Mouse (Mus musculus) ES-Bruce4 (cell line): ENCODE results near the gene Insl6. TPM values are rescaled to one million over a fixed set of nuclear protein-coding genes. Genes with fewer than 3 reads are reported as not detected.
A peak's percentile ranks its signal among the peaks of the same experiment; 100 is the strongest.

Source experiments
- H3K27ac ChIP-seq: 2 replicates; pipeline ENCODE4 v1.5.1; 2012; ENCODE audit warnings: low read length, inconsistent platforms; ENCODE audit not compliant: insufficient read depth
- H3K27me3 ChIP-seq: 2 replicates; pipeline ENCODE4 v1.6.1; 2012; ENCODE audit warnings: mild to moderate bottlenecking, low read length, inconsistent platforms; ENCODE audit not compliant: control insufficient read depth, poor library complexity, insufficient read depth, severe bottlenecking
- H3K36me3 ChIP-seq: 2 replicates; pipeline ENCODE4 v1.6.1; 2012; ENCODE audit warnings: inconsistent platforms, mild to moderate bottlenecking, low read length, moderate library complexity; ENCODE audit not compliant: control insufficient read depth, poor library complexity, insufficient read depth, severe bottlenecking
- H3K4me1 ChIP-seq: one replicate; pipeline ENCODE4 v1.8.1; 2011; ENCODE audit warnings: low read length; ENCODE audit not compliant: control insufficient read depth, insufficient read depth
- H3K4me3 ChIP-seq: 2 replicates; pipeline ENCODE4 v1.5.1; 2011; ENCODE audit warnings: low read depth, mild to moderate bottlenecking, low read length
- H3K9ac ChIP-seq: 2 replicates; pipeline ENCODE4 v1.6.1; 2012; ENCODE audit warnings: low read depth, mild to moderate bottlenecking, inconsistent platforms; ENCODE audit not compliant: poor library complexity, severe bottlenecking
- H3K9me3 ChIP-seq: replicated peaks from 2 replicates; pipeline ENCODE4 v1.6.1; 2012; ENCODE audit warnings: mild to moderate bottlenecking, low read length, inconsistent platforms; ENCODE audit not compliant: control insufficient read depth, poor library complexity, insufficient read depth, severe bottlenecking
- CTCF ChIP-seq: IDR thresholded peaks from one replicate; pipeline ENCODE4 v1.8.1; 2011; ENCODE audit warnings: low read depth, low read length
- EP300 ChIP-seq: IDR thresholded peaks from 2 replicates; pipeline ENCODE4 v1.6.1; 2011; ENCODE audit warnings: low read depth, low read length; ENCODE audit not compliant: insufficient read depth
- POLR2A ChIP-seq: IDR thresholded peaks from one replicate; pipeline ENCODE4 v1.8.1; 2011; ENCODE audit warnings: low read length; ENCODE audit not compliant: insufficient read depth
- polyA plus RNA-seq: library from polyadenylated mRNA; stranded (reverse); fragments of >200 nt; gene quantifications from 2 replicates; pipeline ENCODE4 v1.2.4, GENCODE M21; 2011; ENCODE audit warnings: low read depth; ENCODE audit not compliant: missing spikeins, insufficient read depth, insufficient read length

Gene Insl6
- polyA plus RNA-seq, 1 experiment, result 12.2 TPM

DNA sequence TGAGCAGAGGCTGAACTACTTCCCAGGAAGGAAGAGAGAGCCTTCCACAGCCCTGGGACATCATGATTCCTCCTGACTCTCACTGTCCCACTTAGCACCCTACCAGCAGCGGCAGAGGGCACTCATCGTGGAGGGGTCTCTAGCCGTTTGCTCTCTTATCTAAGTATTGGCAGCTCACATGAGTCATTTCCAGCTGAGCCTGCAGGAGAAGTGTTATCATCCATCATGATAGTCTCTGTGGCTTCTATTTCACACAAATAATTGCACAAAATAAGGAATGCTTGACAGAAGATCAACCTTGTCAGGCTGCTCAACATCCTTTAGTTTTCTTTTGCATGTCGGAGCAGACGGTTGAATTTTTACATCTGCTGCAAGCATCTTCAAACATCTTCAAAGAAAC, 35.1 kb upstream of the Insl6 start:
- no peaks in the 10 kb centered on the region for H3K4me1 ChIP-seq
- no peak overlapping the region for H3K27ac ChIP-seq
- H3K36me3 ChIP-seq, result no peaks in the 10 kb centered on the region
- H3K9ac ChIP-seq, result no peak overlapping the region
- no peaks in the 10 kb centered on the region for H3K9me3 ChIP-seq
- H3K27me3 ChIP-seq, result no peaks in the 10 kb centered on the region
- TF ChIP-seq POLR2A (no peak), EP300 (no peak), CTCF (no peak)
- no peak overlapping the region for H3K4me3 ChIP-seq

DNA sequence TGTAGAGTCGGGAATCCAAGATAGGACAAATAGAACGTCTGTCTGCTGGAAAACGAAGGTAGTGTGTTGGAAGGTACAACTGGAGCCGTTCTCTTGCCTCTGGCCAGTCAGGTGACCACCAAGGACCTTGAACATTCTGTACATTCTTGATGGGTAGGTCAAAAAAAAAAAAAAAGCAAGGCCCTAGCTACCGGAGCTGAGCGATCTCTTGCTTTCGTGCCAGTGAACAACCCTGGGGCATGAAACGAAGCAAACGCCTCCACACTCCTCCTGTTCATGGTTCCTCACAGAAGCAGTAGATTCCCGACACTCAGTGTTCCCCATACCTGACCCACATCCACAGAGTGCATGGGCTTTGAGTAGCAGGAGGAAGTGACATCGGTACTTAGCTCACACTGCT, 31.1 kb upstream of the Insl6 start:
- no peak overlapping the region for H3K4me3 ChIP-seq
- H3K36me3 ChIP-seq, result no peaks in the 10 kb centered on the region
- no peaks in the 10 kb centered on the region for H3K27me3 ChIP-seq
- no peaks in the 10 kb centered on the region for H3K4me1 ChIP-seq
- no peak for TF ChIP-seq CTCF
- no peak for TF ChIP-seq POLR2A
- no peak overlapping the region for H3K27ac ChIP-seq
- H3K9me3 ChIP-seq, result no peaks in the 10 kb centered on the region
- no peak overlapping the region for H3K9ac ChIP-seq

DNA sequence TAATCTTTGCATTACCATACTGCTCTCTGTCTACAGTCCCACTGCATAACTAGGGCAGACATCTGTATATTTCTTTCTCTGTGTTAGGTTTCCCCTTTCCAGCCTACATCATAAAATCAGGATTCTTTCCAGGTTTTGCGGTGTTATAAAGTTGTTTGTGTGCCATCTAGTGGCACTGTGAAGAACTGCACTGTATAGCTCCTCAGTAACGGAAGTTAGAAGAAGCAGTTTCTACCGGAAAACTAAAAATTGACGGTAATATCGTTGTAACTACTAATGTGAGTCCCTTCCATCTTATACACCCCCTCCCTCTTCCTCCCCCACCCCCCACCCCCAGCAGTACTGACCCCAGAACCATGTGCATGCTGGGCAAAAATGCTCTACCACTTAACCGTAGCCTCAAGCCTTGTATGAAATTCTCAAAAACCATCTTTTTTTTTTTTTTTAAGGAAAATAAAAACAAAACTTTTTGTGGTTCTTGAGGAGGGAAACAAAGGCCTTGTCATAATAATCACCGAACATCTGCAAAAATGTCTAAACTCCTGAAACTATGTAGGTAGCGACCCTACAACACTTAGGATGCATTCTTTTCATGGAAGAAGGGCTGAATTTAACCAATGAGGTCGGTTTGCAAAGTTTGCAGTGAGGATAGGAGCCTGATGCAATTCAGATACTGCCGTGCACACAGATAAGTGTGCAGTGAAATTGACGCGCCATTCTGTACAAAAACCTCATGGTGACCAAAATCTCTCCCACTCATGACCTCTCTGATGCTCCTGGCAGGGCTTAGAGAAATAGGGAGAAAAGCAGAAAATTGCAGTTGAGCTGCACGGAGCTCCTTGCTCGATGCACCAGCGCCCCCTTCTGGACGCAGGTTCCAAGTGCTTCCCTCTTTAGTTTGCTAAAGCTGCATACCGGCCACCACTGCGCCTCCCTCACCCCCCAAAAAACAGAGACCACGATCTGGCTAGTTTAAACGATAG, 30.0 kb upstream of the Insl6 start:
- H3K36me3 ChIP-seq, result no peaks in the 10 kb centered on the region
- no peak overlapping the region for H3K27ac ChIP-seq
- H3K27me3 ChIP-seq, result no peaks in the 10 kb centered on the region
- no peak overlapping the region for H3K9ac ChIP-seq
- H3K4me1 ChIP-seq, result no peaks in the 10 kb centered on the region
- TF ChIP-seq CTCF, result peak; percentile 94
- TF ChIP-seq EP300, result no peak
- no peak for TF ChIP-seq POLR2A
- H3K9me3 ChIP-seq, result no peaks in the 10 kb centered on the region
- peak overlapping the region; percentile 62 for H3K4me3 ChIP-seq

DNA sequence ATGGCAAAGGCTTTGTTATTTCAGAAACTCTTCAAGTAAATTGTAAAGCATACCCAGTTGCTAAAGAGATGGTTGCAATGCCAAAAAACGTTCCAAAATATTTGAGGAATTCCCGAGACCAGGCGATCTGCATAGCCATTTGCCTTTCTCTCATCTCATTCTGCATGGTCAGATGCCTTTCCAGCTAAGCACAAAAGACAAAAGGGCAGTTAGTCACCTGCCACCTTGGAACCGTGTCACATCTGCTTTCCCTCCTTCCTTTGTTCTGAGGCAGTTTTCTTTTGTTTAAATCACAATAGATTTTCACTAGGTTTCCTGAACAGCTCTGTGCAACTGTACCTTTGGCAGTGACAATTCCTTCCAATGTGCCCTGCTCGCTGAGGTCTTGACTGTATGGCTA, 25.8 kb upstream of the Insl6 start:
- H3K27me3 ChIP-seq, result no peaks in the 10 kb centered on the region
- H3K36me3 ChIP-seq, result no peaks in the 10 kb centered on the region
- H3K4me3 ChIP-seq, result no peak overlapping the region
- H3K27ac ChIP-seq, result no peak overlapping the region
- no peaks in the 10 kb centered on the region for H3K4me1 ChIP-seq
- no peaks in the 10 kb centered on the region for H3K9me3 ChIP-seq
- TF ChIP-seq POLR2A (no peak), EP300 (0 out of 2 replicates have a peak, but pooled peaks have one; percentile 29), CTCF (no peak)
- H3K9ac ChIP-seq, result no peak overlapping the region

DNA sequence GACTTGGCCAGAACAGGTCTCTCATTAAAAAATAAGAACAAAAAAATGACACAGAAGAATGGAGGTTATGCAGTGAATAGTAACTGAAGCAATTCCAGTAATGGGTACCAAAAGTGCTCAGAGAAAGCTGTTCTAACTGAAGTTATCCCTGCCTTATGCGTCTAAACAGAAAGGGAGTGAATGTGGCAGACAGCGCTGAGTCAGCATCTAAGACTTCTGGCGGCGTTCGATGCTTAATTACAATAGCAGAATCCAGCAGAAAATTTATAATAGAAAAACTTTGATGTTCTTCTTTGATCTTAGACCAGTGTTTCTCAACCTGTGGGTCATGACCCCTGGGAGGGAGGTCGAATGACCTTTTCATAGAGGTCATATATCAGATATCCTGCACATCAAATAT, 20.5 kb upstream of the Insl6 start:
- H3K4me3 ChIP-seq, result no peak overlapping the region
- TF ChIP-seq CTCF (no peak), POLR2A (no peak), EP300 (no peak)
- H3K27me3 ChIP-seq, result no peaks in the 10 kb centered on the region
- H3K9me3 ChIP-seq, result no peaks in the 10 kb centered on the region
- no peaks in the 10 kb centered on the region for H3K4me1 ChIP-seq
- no peak overlapping the region for H3K27ac ChIP-seq
- no peak overlapping the region for H3K9ac ChIP-seq
- no peaks in the 10 kb centered on the region for H3K36me3 ChIP-seq

DNA sequence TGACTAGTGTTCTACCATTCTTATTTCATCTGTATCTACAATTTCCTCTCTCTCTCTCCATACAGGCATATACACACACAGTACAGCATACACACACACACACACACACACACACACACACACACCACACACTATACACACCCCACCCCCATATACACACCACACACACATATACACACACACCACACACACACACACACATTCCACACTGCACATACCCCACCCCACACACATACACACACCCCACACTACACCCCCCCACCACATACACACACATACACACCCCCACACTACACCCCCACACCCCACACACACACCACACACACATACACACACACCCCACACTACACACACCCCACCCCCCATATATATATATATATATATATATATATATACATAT, 19.7 kb upstream of the Insl6 start:
- Histone ChIP-seq H3K36me3 (no peaks in the 10 kb centered on the region), H3K27ac (no peak overlapping the region), H3K27me3 (no peaks in the 10 kb centered on the region), H3K9ac (no peak overlapping the region), H3K4me3 (no peak overlapping the region), H3K9me3 (no peaks in the 10 kb centered on the region), H3K4me1 (no peaks in the 10 kb centered on the region)
- no peak for TF ChIP-seq EP300
- TF ChIP-seq POLR2A, result no peak
- no peak for TF ChIP-seq CTCF
